Mouse (Mus musculus) liver, embryonic 14.5 days (tissue): Measurements from ENCODE around the gene Rreb1.

Source experiments
- CTCF ChIP-seq: IDR thresholded peaks from 2 replicates; pipeline ENCODE4 v1.5.1; 2016; ENCODE audit warnings: antibody characterized with exemption, low read depth, control low read depth
- EP300 ChIP-seq: IDR thresholded peaks from 2 replicates; pipeline ENCODE4 v1.6.1; 2016; ENCODE audit warnings: antibody characterized with exemption, low read depth

DNA sequence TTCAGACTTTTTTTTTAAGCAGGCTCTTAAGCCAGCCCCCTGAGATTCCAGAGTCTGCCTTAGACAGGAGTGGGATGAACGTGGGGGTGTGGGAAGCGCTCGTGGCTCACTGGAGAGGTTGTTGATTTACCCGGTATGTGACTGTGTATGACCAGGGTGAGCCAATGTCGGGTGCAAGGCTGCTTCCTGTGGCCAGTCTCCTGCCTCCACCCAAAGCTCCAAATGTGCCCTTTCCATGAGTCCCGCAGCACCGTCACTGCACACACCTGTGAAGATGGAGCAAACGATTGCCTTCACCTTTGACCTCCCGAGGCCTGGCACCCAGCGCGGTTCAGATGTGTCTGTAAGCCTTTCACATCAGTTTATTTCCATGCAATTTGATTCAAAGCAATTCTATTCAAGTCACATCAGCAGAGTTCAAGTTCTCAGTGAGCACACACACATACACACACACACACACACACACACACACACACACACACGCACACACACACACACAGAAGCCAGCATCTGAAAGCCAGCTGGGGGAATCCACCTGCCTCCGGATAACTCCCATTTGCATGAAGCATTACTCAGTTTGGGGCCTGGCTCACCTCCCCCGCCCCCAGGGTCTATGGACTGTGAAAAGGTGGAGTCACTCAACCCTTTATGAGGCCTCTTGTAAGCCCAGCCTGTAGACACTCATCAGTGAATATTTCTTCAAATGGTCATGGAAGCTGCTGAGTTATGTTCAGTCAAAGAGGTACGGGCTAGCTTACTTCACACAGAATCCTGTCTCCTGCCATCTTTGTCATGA lies 188.3 kb downstream of the Rreb1 start:
- no peak for TF ChIP-seq CTCF
- no peak for TF ChIP-seq EP300
